20 mouse cellular contexts compared by ENCODE assay signal in the genomic region with DNA sequence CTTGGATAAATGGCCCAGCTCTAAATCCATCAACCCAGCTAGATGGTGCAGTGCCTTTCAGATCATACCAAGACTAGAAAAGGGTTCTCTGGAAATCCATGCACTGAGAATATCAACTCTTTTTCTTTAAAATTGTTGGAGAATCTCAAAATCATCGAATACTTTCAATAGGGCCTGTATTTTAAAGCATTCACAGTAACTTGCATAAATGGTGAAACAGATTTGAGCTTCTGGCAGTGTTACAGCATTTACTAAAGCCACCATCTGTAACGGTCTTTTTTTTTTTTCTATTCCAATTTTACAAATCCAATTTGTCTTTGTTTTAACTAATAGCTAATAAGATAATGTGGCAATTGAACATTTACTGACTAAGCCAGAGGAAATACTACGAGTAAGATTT. TPM values are rescaled to one million over a fixed set of nuclear protein-coding genes. Genes with fewer than 3 reads are reported as not detected.
DNase-seq lines count a peak whose midpoint lies in the region; ATAC-seq and TF ChIP-seq lines count a peak whose summit lies in the region.
"Had no signal": no experiment of that assay in that cellular context is flagged by ENCODE, and none has a peak within 500 bp of the region (broad histone marks: within the 10 kb centered on the region; RNA-seq: fewer than 3 reads in every experiment).

No protein-coding gene starts in this region.

- H3K4me2 ChIP-seq in forebrain, embryonic 15.5 days (replicated peaks): no peak overlapping the region
- no peak overlapping the region for H3K4me2 ChIP-seq in midbrain, embryonic 11.5 days
- H3K4me2 ChIP-seq in midbrain, postnatal 0 days (ENCODE audit: low read depth, low read length, poor library complexity, severe bottlenecking): no peak overlapping the region
- H3K4me2 ChIP-seq in forebrain, postnatal 0 days (ENCODE audit: low read depth): no peak overlapping the region
- H3K4me2 ChIP-seq: heart, embryonic 13.5 days had no signal

- no peaks in the 10 kb centered on the region for H3K27me3 ChIP-seq in forebrain, embryonic 15.5 days
- H3K27me3 ChIP-seq in forebrain, embryonic 10.5 days (ENCODE audit: poor library complexity, severe bottlenecking): no peaks in the 10 kb centered on the region
- no peaks in the 10 kb centered on the region for H3K27me3 ChIP-seq in midbrain, embryonic 11.5 days (ENCODE audit: control insufficient read depth, insufficient read depth, low read length)
- H3K27me3 ChIP-seq in midbrain, postnatal 0 days (ENCODE audit: insufficient read depth, low read length): no peaks in the 10 kb centered on the region
- no peaks in the 10 kb centered on the region for H3K27me3 ChIP-seq in forebrain, postnatal 0 days (ENCODE audit: insufficient read depth, low read length)
- H3K27me3 ChIP-seq: heart, embryonic 13.5 days had no signal

- H3K36me3 ChIP-seq in forebrain, embryonic 15.5 days: no peaks in the 10 kb centered on the region
- H3K36me3 ChIP-seq in forebrain, embryonic 10.5 days (replicated peaks): no peaks in the 10 kb centered on the region
- H3K36me3 ChIP-seq in midbrain, embryonic 11.5 days (ENCODE audit: control insufficient read depth, insufficient read depth, low read length): no peaks in the 10 kb centered on the region
- no peaks in the 10 kb centered on the region for H3K36me3 ChIP-seq in midbrain, postnatal 0 days (ENCODE audit: insufficient read depth, low read length)
- H3K36me3 ChIP-seq in forebrain, postnatal 0 days (ENCODE audit: insufficient read depth): no peaks in the 10 kb centered on the region
- H3K36me3 ChIP-seq: G1E; heart, embryonic 13.5 days had no signal

- DNase-seq in forebrain, embryonic 10.5 days (ENCODE audit: extremely low spot score, low spot score): no peak
- peak; percentile 62 for DNase-seq in midbrain, embryonic 11.5 days (ENCODE audit: low spot score, missing footprints)
- DNase-seq in midbrain, postnatal 0 days (ENCODE audit: low spot score): no peak
- peak; percentile 65 for DNase-seq in brain, embryonic 14.5 days (ENCODE audit: low read depth)
- DNase-seq in forebrain, postnatal 0 days: peak; percentile 59
- DNase-seq in frontal cortex, postnatal 36 days (ENCODE audit: low spot score in 2 of 2): no peak
- DNase-seq: adrenal gland, adult 8-10 months; adrenal gland, postnatal 36 days; cerebellum, adult 18-20 months; cerebellum, adult 9-11 months; cerebellum, postnatal 36 days; gastrocnemius, postnatal 36 days; heart, adult 11 months; heart, postnatal 36 days; kidney, adult 2 months had no signal

- peak overlapping the region; percentile 68 for H3K27ac ChIP-seq in forebrain, embryonic 15.5 days (replicated peaks)
- no peak overlapping the region for H3K27ac ChIP-seq in forebrain, embryonic 10.5 days
- H3K27ac ChIP-seq in midbrain, embryonic 11.5 days (ENCODE audit: low read depth, low read length): no peak overlapping the region
- H3K27ac ChIP-seq in midbrain, postnatal 0 days (ENCODE audit: low read depth, low read length): no peak overlapping the region
- H3K27ac ChIP-seq in forebrain, postnatal 0 days (ENCODE audit: low read depth, low read length): peak overlapping the region; percentile 57
- H3K27ac ChIP-seq: heart, embryonic 13.5 days had no signal

- H3K4me3 ChIP-seq in forebrain, embryonic 15.5 days: no peak overlapping the region
- no peak overlapping the region for H3K4me3 ChIP-seq in forebrain, embryonic 10.5 days
- no peak overlapping the region for H3K4me3 ChIP-seq in midbrain, embryonic 11.5 days (ENCODE audit: low read depth, low read length)
- no peak overlapping the region for H3K4me3 ChIP-seq in midbrain, postnatal 0 days (ENCODE audit: low read depth, low read length)
- no peak overlapping the region for H3K4me3 ChIP-seq in forebrain, postnatal 0 days (ENCODE audit: low read depth, low read length)
- H3K4me3 ChIP-seq: erythroblast, embryonic 14.5 days; heart, embryonic 13.5 days had no signal

- ATAC-seq in forebrain, embryonic 15.5 days (replicated peaks): no peak
- ATAC-seq in midbrain, embryonic 11.5 days (ENCODE audit: low FRiP score): no peak
- no peak for ATAC-seq in midbrain, postnatal 0 days (ENCODE audit: low FRiP score)
- ATAC-seq in forebrain, postnatal 0 days: no peak; the same call in 1 of the 2 replicates
- ATAC-seq: intestine, embryonic 16.5 days had no signal

- TF ChIP-seq CTCF in midbrain, postnatal 0 days (IDR thresholded peaks at IDR 0.05): no peak
- no peak for TF ChIP-seq CTCF in brain, embryonic 14.5 days (IDR thresholded peaks at IDR 0.05; ENCODE audit: borderline replicate concordance, extremely low read depth, insufficient read depth, insufficient read length)
- no peak for TF ChIP-seq CTCF in forebrain, postnatal 0 days (IDR thresholded peaks at IDR 0.05; ENCODE audit: low read depth)

- WGBS in forebrain, embryonic 15.5 days: 36% methylated on average over 3 of the region's 3 CpGs
- WGBS in forebrain, embryonic 10.5 days: 89% methylated on average over 3 of the region's 3 CpGs
- WGBS in midbrain, embryonic 11.5 days: 83% methylated on average over 3 of the region's 3 CpGs
- WGBS in midbrain, postnatal 0 days: 73% methylated on average over 3 of the region's 3 CpGs
- WGBS in forebrain, postnatal 0 days: 32% methylated on average over 3 of the region's 3 CpGs

- no peak overlapping the region for H3K9ac ChIP-seq in forebrain, embryonic 15.5 days (replicated peaks)
- no peak overlapping the region for H3K9ac ChIP-seq in midbrain, embryonic 11.5 days (ENCODE audit: low read length)
- H3K9ac ChIP-seq in midbrain, postnatal 0 days (replicated peaks; ENCODE audit: low read length, poor library complexity, severe bottlenecking): no peak overlapping the region
- no peak overlapping the region for H3K9ac ChIP-seq in forebrain, postnatal 0 days
- H3K9ac ChIP-seq: heart, embryonic 13.5 days had no signal

- no peaks in the 10 kb centered on the region for H3K9me3 ChIP-seq in forebrain, embryonic 15.5 days
- no peaks in the 10 kb centered on the region for H3K9me3 ChIP-seq in forebrain, embryonic 10.5 days
- no peaks in the 10 kb centered on the region for H3K9me3 ChIP-seq in midbrain, embryonic 11.5 days (ENCODE audit: control insufficient read depth, low read length)
- no peaks in the 10 kb centered on the region for H3K9me3 ChIP-seq in midbrain, postnatal 0 days (ENCODE audit: low read length)
- H3K9me3 ChIP-seq in forebrain, postnatal 0 days (ENCODE audit: low read length): no peaks in the 10 kb centered on the region
- H3K9me3 ChIP-seq: heart, embryonic 13.5 days had no signal

- peaks cover 28% of the 10 kb centered on the region for H3K4me1 ChIP-seq in forebrain, embryonic 15.5 days
- H3K4me1 ChIP-seq in forebrain, embryonic 10.5 days: peaks cover 20% of the 10 kb centered on the region
- no peaks in the 10 kb centered on the region for H3K4me1 ChIP-seq in midbrain, embryonic 11.5 days (ENCODE audit: control insufficient read depth, insufficient read depth, low read length)
- no peaks in the 10 kb centered on the region for H3K4me1 ChIP-seq in midbrain, postnatal 0 days (ENCODE audit: insufficient read depth, low read length)
- H3K4me1 ChIP-seq in forebrain, postnatal 0 days (ENCODE audit: insufficient read depth): peaks cover 8% of the 10 kb centered on the region; the same call in 1 of the 2 replicates

- no peak for TF ChIP-seq POLR2A in brain, embryonic 14.5 days (IDR thresholded peaks at IDR 0.05; ENCODE audit: borderline replicate concordance, extremely low read depth, insufficient read depth, insufficient read length, poor library complexity, severe bottlenecking)

RNA-seq across cellular contexts. Expression of gene Frmd4b, which starts 27.8 kb away (rescaled TPM):
- polyA plus RNA-seq in forebrain, embryonic 15.5 days (2015; fragmentation: Nextera tagmentation; extraction: Ambion mirVana): 49.0 and 51.0 TPM in 2 replicates
- 19.6 and 21.2 TPM in 2 replicates for polyA plus RNA-seq in forebrain, embryonic 10.5 days (2016; fragmentation: Nextera tagmentation; extraction: Ambion mirVana)
- 31.9 and 34.0 TPM in 2 replicates for polyA plus RNA-seq in midbrain, embryonic 11.5 days (2014; fragmentation: Nextera tagmentation; extraction: Ambion mirVana)
- 20.7 and 21.9 TPM in 2 replicates for total RNA-seq in midbrain, postnatal 0 days (2014; rRNA removed)
- 7.9 TPM in 2 replicates for polyA plus RNA-seq in midbrain, postnatal 0 days (2015; fragmentation: Nextera tagmentation; extraction: Ambion mirVana)
- polyA plus RNA-seq in brain, embryonic 14.5 days (2012; rRNA removed): 30.4 and 32.7 TPM in 2 replicates
- total RNA-seq in forebrain, postnatal 0 days (2014; rRNA removed): 32.0 and 43.7 TPM in 2 replicates
- 16.3 and 17.0 TPM in 2 replicates for polyA plus RNA-seq in forebrain, postnatal 0 days (2015; fragmentation: Nextera tagmentation; extraction: Ambion mirVana)
- polyA plus RNA-seq: erythroblast, embryonic 14.5 days; G1E had no signal

Comparison
In these comparisons a context has a peak if more than half of its experiments do, and no peak if none do; other contexts are left out.
1. H3K27ac ChIP-seq: peak in forebrain, embryonic 15.5 days (single experiment) and forebrain, postnatal 0 days (single experiment); none in forebrain, embryonic 10.5 days (single experiment), midbrain, embryonic 11.5 days (single experiment) and midbrain, postnatal 0 days (single experiment).
2. DNase-seq: peak in midbrain, embryonic 11.5 days (single experiment), brain, embryonic 14.5 days (single experiment) and forebrain, postnatal 0 days (single experiment); none in forebrain, embryonic 10.5 days (single experiment), midbrain, postnatal 0 days (single experiment) and frontal cortex, postnatal 36 days (0 of 2).